Mouse (Mus musculus) ES-Bruce4 (cell line): ENCODE results near the gene Ift122.

Experiments used
- CTCF ChIP-seq: IDR thresholded peaks from one replicate; pipeline ENCODE4 v1.8.1; 2011; ENCODE audit warnings: low read depth, low read length
- EP300 ChIP-seq: IDR thresholded peaks from 2 replicates; pipeline ENCODE4 v1.6.1; 2011; ENCODE audit warnings: low read depth, low read length; ENCODE audit not compliant: insufficient read depth

DNA sequence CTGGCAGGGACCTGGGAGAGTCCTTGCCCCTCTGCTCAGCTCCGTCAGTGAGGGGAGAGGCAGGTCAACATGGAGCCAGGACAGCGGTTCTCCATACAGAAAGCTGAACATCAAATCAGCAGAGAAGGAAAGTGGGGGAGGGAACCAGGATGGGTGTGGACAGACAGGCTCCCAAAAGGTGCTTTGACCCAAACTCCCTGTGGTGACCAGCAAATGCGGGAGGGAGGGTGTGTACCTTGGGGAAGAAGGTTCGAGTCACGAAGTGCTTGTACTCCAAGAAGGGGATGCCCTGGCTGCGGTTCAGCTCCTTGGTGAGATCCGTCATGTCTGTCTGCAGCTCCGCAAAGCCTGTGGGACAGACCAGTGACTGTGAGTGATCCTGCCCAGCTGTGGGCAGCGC is 110.4 kb downstream of the Ift122 start:
- TF ChIP-seq CTCF (no peak), EP300 (no peak)
